Mouse (Mus musculus): Measurements from ENCODE around the gene Sfn. TPM values are rescaled to one million over a fixed set of nuclear protein-coding genes. Genes with fewer than 3 reads are reported as not detected.

Sfn gene
- polyA plus RNA-seq, 1 experiment from 2014 or later = 9.0 TPM

- H3K36me3 ChIP-seq (replicated peaks) = peaks cover 27% of the 10 kb centered on the region
- no peak for DNase-seq (ENCODE audit: extremely low spot score, low spot score)
- H3K9me3 ChIP-seq = no peaks in the 10 kb centered on the region
- H3K4me3 ChIP-seq = no peak overlapping the region
- WGBS = 94% methylated on average over 8 of the region's 8 CpGs
- H3K4me1 ChIP-seq = peaks cover 49% of the 10 kb centered on the region
- no peaks in the 10 kb centered on the region for H3K27me3 ChIP-seq (ENCODE audit: poor library complexity, severe bottlenecking)
- H3K27ac ChIP-seq = no peak overlapping the region
Measured at GRCm38 (mm10) chr4:133630326-133630920, 28.5 kb upstream of the Sfn start.

- Histone ChIP-seq H3K4me3 (no peak overlapping the region), H3K9me3 (no peaks in the 10 kb centered on the region), H3K4me1 (peaks cover 51% of the 10 kb centered on the region), H3K27ac (no peak overlapping the region), H3K36me3 (replicated peaks) (peaks cover 38% of the 10 kb centered on the region), H3K27me3 (ENCODE audit: poor library complexity, severe bottlenecking) (no peaks in the 10 kb centered on the region)
- 94% methylated on average over 7 of the region's 7 CpGs for WGBS
- DNase-seq (ENCODE audit: extremely low spot score, low spot score) = no peak
Measured at GRCm38 (mm10) chr4:133629191-133629590, 27.2 kb upstream of the Sfn start.

DNA sequence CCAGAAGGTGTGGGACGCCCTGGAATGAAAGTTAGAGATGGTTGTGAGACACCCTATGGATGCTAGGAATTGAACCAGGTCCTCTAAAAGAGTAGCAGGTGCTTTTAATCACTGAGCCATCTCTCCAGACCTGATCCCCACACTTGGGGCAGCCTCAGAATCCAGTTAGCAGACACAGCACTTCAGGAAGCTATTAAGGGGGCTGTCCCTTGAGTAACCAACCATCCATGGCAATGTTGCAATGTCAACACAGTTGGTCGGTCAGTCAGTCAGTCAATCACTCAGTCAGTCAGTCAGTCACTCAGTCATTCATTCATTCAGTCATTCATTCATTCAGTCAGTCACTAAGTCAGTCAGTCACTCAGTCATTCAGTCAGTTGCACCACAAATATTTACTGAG, 26.5 kb upstream of the Sfn start:
- Histone ChIP-seq H3K4me3 (no peak overlapping the region), H3K9me3 (no peaks in the 10 kb centered on the region), H3K4me1 (peaks cover 48% of the 10 kb centered on the region), H3K36me3 (replicated peaks) (peaks cover 45% of the 10 kb centered on the region), H3K27me3 (ENCODE audit: poor library complexity, severe bottlenecking) (no peaks in the 10 kb centered on the region), H3K27ac (no peak overlapping the region)
- no peak for DNase-seq (ENCODE audit: extremely low spot score, low spot score)
- WGBS = 85% methylated on average over 2 of the region's 2 CpGs

- no peak for DNase-seq (ENCODE audit: extremely low spot score, low spot score)
- no peaks in the 10 kb centered on the region for H3K9me3 ChIP-seq
Measured at GRCm38 (mm10) chr4:133627039-133627438, 25.1 kb upstream of the Sfn start.

GRCm38 (mm10) chr4:133626621-133627020, 24.7 kb upstream of the Sfn start:
- H3K36me3 ChIP-seq (replicated peaks) = peaks cover 54% of the 10 kb centered on the region
- no peaks in the 10 kb centered on the region for H3K27me3 ChIP-seq (ENCODE audit: poor library complexity, severe bottlenecking)
- peaks cover 33% of the 10 kb centered on the region for H3K4me1 ChIP-seq
- no peak for DNase-seq (ENCODE audit: extremely low spot score, low spot score)
- H3K9me3 ChIP-seq = no peaks in the 10 kb centered on the region
- no peak overlapping the region for H3K4me3 ChIP-seq
- H3K27ac ChIP-seq = no peak overlapping the region
- 90% methylated on average over 9 of the region's 9 CpGs for WGBS

More at GRCm38 (mm10) chr4:133627039-133627438, 25.1 kb upstream of the Sfn start:
- H3K27me3 ChIP-seq (ENCODE audit: poor library complexity, severe bottlenecking) = no peaks in the 10 kb centered on the region
- H3K4me3 ChIP-seq = no peak overlapping the region
- H3K27ac ChIP-seq = no peak overlapping the region
- H3K36me3 ChIP-seq (replicated peaks) = peaks cover 53% of the 10 kb centered on the region
- peaks cover 37% of the 10 kb centered on the region for H3K4me1 ChIP-seq
- 93% methylated on average over 14 of the region's 14 CpGs for WGBS

DNA sequence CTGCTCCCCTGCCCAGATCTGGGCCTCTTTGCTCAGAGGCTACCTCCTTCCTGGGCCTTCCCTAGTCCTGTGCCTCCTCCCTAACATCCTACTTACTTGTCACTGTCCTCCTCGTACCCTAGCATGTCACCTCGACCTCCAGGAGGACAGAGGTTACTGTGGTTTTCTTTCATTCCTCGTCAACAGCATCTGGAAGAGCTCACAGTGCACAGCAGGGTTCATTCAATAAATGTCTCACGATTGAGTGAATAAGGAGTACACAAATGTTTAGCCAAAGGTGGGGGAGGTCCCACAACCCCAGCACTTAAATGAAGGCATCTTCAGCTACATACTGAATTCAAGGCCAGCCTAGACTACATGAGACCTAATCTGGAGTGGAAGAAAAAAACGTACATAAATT, 24.3 kb upstream of the Sfn start:
- Histone ChIP-seq H3K9me3 (no peaks in the 10 kb centered on the region), H3K27me3 (ENCODE audit: poor library complexity, severe bottlenecking) (no peaks in the 10 kb centered on the region), H3K27ac (peak overlapping the region; percentile 62; the same call in 1 of the 2 replicates), H3K4me1 (peaks cover 29% of the 10 kb centered on the region), H3K36me3 (replicated peaks) (peaks cover 57% of the 10 kb centered on the region), H3K4me3 (no peak overlapping the region)
- WGBS = 52% methylated on average over 5 of the region's 5 CpGs
- DNase-seq (ENCODE audit: extremely low spot score, low spot score) = no peak

- no peaks in the 10 kb centered on the region for H3K9me3 ChIP-seq
- peaks cover 57% of the 10 kb centered on the region for H3K36me3 ChIP-seq (replicated peaks)
- 59% methylated on average over 11 of the region's 11 CpGs for WGBS
- peaks cover 23% of the 10 kb centered on the region for H3K4me1 ChIP-seq
- H3K27me3 ChIP-seq (ENCODE audit: poor library complexity, severe bottlenecking) = no peaks in the 10 kb centered on the region
- H3K4me3 ChIP-seq = no peak overlapping the region
- no peak for DNase-seq (ENCODE audit: extremely low spot score, low spot score)
- H3K27ac ChIP-seq = peak overlapping the region; percentile 62
Measured at GRCm38 (mm10) chr4:133625621-133626071, 23.7 kb upstream of the Sfn start.

- no peak overlapping the region for H3K4me3 ChIP-seq
- peaks cover 18% of the 10 kb centered on the region for H3K4me1 ChIP-seq
- no peaks in the 10 kb centered on the region for H3K27me3 ChIP-seq (ENCODE audit: poor library complexity, severe bottlenecking)
- DNase-seq (ENCODE audit: extremely low spot score, low spot score) = no peak
- H3K36me3 ChIP-seq (replicated peaks) = peaks cover 56% of the 10 kb centered on the region
- H3K9me3 ChIP-seq = no peaks in the 10 kb centered on the region
- H3K27ac ChIP-seq = no peak overlapping the region
- WGBS = 93% methylated on average over 7 of the region's 7 CpGs
Measured at GRCm38 (mm10) chr4:133624830-133625229, 22.9 kb upstream of the Sfn start.

GRCm38 (mm10) chr4:133622161-133622695, 20.3 kb upstream of the Sfn start:
- Histone ChIP-seq H3K36me3 (replicated peaks) (peaks cover 75% of the 10 kb centered on the region), H3K27ac (no peak overlapping the region), H3K27me3 (ENCODE audit: poor library complexity, severe bottlenecking) (no peaks in the 10 kb centered on the region), H3K9me3 (no peaks in the 10 kb centered on the region), H3K4me1 (peaks cover 18% of the 10 kb centered on the region), H3K4me3 (no peak overlapping the region)
- whole genome bisulfite sequencing = 86% methylated on average over 10 of the region's 11 CpGs
- DNase-seq (ENCODE audit: extremely low spot score, low spot score) = no peak

DNA sequence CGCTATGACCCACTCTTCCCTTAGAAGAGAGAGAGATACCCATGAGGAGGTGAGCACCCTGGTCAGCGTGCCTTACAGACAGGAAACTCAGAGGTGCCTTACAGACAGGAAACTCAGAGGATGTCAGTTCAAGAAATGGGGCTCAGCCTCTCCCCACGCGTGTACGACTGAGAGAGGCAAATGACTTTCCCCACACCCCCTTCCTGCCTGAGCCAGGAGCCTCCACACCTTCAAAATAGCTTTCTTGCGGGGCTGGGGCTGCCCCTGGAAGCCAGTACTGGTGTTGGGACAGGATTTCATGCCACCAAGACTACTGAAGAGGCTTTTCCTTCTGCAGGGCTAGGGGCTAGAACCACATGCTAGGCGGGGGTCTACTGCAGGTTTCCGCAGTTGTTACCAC, 18.7 kb upstream of the Sfn start:
- Histone ChIP-seq H3K27me3 (ENCODE audit: poor library complexity, severe bottlenecking) (no peaks in the 10 kb centered on the region), H3K4me1 (0 out of 2 replicates have a peak, but pooled peaks cover 5% of the 10 kb centered on the region), H3K27ac (no peak overlapping the region), H3K4me3 (no peak overlapping the region), H3K36me3 (replicated peaks) (peaks cover 70% of the 10 kb centered on the region), H3K9me3 (no peaks in the 10 kb centered on the region)
- DNase-seq (ENCODE audit: extremely low spot score, low spot score) = no peak
- WGBS = 91% methylated on average over 8 of the region's 8 CpGs

DNA sequence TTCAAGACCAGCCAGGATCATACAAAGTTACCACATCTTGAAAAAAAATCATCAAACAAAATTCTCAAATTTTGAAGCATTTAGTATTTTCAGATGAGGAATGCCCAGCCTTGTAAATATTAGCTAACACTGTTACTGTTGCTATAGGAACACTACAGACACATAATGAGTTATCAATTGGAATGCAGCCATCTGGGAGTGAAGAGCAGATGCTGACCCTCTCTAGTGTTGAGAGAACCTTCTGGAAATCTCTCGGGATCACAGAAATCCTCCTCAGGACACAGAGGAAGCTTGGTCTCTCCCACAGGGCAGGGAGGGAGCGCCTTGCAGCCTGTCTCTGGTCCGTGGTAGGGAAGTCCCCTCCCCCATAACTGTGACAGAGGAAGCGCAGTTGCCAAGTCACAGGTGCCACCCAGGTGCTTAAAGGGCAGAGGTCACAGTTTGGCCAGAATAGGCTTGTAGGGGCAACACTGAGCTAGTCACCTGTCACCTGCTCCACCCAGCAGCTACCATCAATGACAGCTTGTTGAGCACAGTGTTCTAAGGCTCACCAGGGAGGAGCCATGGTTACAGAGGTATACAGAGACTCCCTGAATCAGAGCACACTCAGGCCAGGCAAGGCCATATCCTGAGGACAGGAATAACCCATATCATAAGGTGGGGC, 17.6 kb upstream of the Sfn start:
- Histone ChIP-seq H3K9me3 (no peaks in the 10 kb centered on the region), H3K4me3 (no peak overlapping the region), H3K27me3 (ENCODE audit: poor library complexity, severe bottlenecking) (no peaks in the 10 kb centered on the region), H3K4me1 (no peaks in the 10 kb centered on the region), H3K27ac (no peak overlapping the region), H3K36me3 (replicated peaks) (peaks cover 71% of the 10 kb centered on the region)
- no peak for DNase-seq (ENCODE audit: extremely low spot score, low spot score)
- 80% methylated on average over 4 of the region's 4 CpGs for WGBS

GRCm38 (mm10) chr4:133617936-133618335, 16.0 kb upstream of the Sfn start:
- H3K4me3 ChIP-seq = no peak overlapping the region
- no peak overlapping the region for H3K27ac ChIP-seq
- no peaks in the 10 kb centered on the region for H3K4me1 ChIP-seq
- 97% methylated on average over 11 of the region's 11 CpGs for WGBS
- H3K36me3 ChIP-seq (replicated peaks) = peaks cover 76% of the 10 kb centered on the region
- H3K9me3 ChIP-seq = no peaks in the 10 kb centered on the region; the same call in 1 of the 2 replicates
- DNase-seq (ENCODE audit: extremely low spot score, low spot score) = no peak
- no peaks in the 10 kb centered on the region for H3K27me3 ChIP-seq (ENCODE audit: poor library complexity, severe bottlenecking)

DNA sequence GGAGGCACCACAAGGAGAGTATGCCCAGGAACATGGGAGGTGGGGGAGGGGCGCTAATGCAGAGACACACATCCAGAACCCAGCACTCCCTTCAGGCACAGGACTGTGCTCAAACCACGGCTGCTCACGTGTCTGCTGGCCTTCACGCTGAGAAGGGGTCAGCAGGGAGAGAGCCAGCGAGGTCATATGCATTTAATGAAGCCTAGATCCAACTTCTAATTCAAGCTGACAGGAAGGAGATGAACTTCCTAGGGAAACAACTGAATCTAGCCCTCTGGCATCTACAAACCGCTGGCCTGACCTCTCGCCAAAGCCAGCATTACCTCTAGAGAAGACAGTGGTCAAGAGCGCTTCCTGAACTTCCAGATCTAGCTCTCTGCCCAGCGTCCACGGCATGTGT, 13.4 kb upstream of the Sfn start:
- Histone ChIP-seq H3K36me3 (replicated peaks) (peaks cover 80% of the 10 kb centered on the region), H3K27ac (no peak overlapping the region), H3K27me3 (ENCODE audit: poor library complexity, severe bottlenecking) (no peaks in the 10 kb centered on the region), H3K4me1 (no peaks in the 10 kb centered on the region), H3K4me3 (no peak overlapping the region), H3K9me3 (peaks cover 10% of the 10 kb centered on the region)
- 81% methylated on average over 10 of the region's 10 CpGs for WGBS
- DNase-seq (ENCODE audit: extremely low spot score, low spot score) = no peak
